Mouse (Mus musculus): ENCODE measurements around the gene Efhd2.

- TF ChIP-seq CTCF (IDR thresholded peaks at IDR 0.05; ENCODE audit: low read depth, low read length) (no peak), POLR2A (IDR thresholded peaks at IDR 0.05; ENCODE audit: insufficient read depth, low read length) (no peak)
Measured at GRCm38 (mm10) chr4:141822979-141823378, 51.7 kb downstream of the Efhd2 start.

All from ES-Bruce4 (cell line).